Mouse (Mus musculus): Measurements from ENCODE around the gene Gm3173. TPM values are rescaled to one million over a fixed set of nuclear protein-coding genes. Genes with fewer than 3 reads are reported as not detected.

Gene Gm3173
- not detected in 2 replicates for polyA plus RNA-seq (2012; rRNA removed)

GRCm38 (mm10) chr14:4430692-4431091 is at the start of gene Gm3173:
Gm3173 (plus strand) TSS chr14:4430992.

DNA sequence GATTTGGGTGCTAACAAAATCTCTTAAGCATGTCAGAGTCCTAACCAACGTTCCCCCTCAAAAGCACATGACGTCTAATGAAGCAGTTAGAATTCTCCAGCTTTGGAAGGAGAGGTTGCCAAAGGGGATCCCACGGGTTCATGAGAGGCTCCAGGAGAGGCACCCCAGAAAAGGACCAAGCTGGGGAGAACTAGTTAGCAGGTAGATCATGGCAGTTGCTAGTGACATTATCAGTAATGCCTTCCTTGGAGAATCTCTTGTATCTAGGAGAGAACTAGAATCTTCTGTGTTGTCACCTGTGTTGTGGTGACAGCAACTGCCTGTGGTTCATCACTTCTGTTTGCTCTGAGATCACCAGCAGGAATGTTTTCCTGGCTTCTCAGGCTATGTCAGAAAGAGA is 33.6 kb upstream of the Gm3173 start, which contains the start of gene Gm3159:
Gm3159 (plus strand) TSS at position 301 of the 400 bp plus-strand sequence.

DNA sequence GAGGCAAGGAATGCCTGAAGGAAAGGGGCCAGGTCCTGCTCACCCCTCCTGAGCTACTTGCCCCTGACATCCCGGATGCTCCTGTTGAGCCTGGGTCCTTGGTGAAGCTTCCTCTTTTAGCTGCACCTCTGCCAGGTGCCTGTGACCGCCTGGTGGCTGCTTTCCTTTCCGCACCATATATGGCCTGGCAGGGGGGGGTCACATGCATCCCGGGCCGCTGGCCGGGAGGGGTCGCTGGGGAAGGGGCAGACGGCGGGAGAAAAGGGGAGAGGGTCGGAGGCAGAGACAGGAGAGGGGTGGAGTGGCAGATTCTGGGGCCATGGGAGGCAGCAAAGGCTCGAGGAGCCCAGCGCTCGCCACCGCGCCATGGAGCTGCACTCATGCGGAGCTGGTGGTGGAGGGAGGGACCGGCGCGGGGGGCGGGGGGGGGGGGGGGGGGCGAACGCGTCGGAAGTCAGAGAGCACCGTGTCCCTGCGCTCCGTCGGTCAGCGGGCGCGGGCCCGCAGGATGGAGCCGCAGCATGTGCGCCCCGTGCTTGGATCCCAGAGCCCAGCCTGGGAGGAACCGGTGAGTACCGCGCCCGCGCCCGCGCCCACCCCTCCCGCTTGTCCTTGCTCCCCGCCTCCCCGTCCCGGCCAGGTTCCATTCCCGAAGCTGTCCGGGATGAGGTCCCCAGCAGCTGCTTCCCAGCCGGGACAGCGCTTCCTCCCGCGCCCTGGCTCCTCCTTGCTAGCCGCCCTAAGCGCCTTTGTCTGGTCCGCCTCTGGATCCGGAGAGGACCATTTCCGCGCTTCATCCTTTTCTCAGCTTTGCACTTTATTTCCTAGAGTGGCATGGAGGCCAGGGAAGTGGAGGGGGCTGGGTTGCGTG is 15.6 kb upstream of the Gm3173 start, which contains the start of gene Gm3164:
Gm3164 (plus strand) TSS at position 484 of the 871 bp plus-strand sequence.

DNA sequence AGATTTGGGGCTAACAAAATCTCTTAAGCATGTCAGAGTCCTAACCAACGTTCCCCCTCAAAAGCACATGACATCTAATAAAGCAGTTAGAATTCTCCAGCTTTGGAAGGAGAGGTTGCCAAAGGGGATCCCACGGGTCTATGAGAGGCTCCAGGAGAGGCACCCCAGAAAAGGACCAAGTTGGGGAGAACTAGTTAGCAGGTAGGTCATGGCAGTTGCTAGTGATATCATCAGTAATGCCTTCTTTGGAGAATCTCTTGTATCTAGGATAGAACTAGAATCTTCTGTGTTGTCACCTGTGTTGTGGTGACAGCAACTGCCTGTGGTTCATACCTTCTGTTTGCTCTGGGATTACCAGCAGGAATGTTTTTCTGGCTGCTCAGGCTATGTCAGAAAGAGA is 50.7 kb downstream of the Gm3173 start, which contains the start of gene Gm3182:
Gm3182 (plus strand) TSS at position 301 of the 400 bp plus-strand sequence.

GRCm38 (mm10) chr14:4555105-4555504 is 124.3 kb downstream of the Gm3173 start, which contains the start of gene Gm3047:
Gm3047 (plus strand) TSS chr14:4555405.

Other genes with a start within 250 kb of the Gm3173 start
- gene Gm2974, start 248.4 kb upstream of the Gm3173 start, polyA plus RNA-seq (2012; rRNA removed): not detected in 2 replicates
- not detected in 2 replicates for gene Gm3138, start 181.4 kb upstream of the Gm3173 start, polyA plus RNA-seq (2012; rRNA removed)
- gene Gm3149, start 113.7 kb upstream of the Gm3173 start, polyA plus RNA-seq (2012; rRNA removed): not detected in 2 replicates
- gene 2610042L04Rik, start 96.2 kb upstream of the Gm3173 start, polyA plus RNA-seq (2012; rRNA removed): not detected in 2 replicates
- not detected in 2 replicates for gene Gm3159, start 33.5 kb upstream of the Gm3173 start, polyA plus RNA-seq (2012; rRNA removed)
- gene Gm3164, start 15.5 kb upstream of the Gm3173 start, polyA plus RNA-seq (2012; rRNA removed): not detected in 2 replicates
- not detected in 2 replicates for gene Gm3182, start 50.8 kb downstream of the Gm3173 start, polyA plus RNA-seq (2012; rRNA removed)
- not detected in 2 replicates for gene Gm3047, start 124.4 kb downstream of the Gm3173 start, polyA plus RNA-seq (2012; rRNA removed)
- not detected in 2 replicates for gene Gm8159, start 201.4 kb downstream of the Gm3173 start, polyA plus RNA-seq (2012; rRNA removed)
- gene Gm3239, start 233.2 kb downstream of the Gm3173 start, polyA plus RNA-seq (2012; rRNA removed): not detected in 2 replicates